Mouse (Mus musculus) 416B (cell line): ENCODE data around the gene Atf6b.

ENCODE experiments used
- DNase-seq: peaks from one replicate; pipeline ENCODE4 v3.0.0; 2011; ENCODE audit warnings: low read depth

The Atf6b gene

GRCm38 (mm10) chr17:34670235-34670634, 23.3 kb downstream of the Atf6b start, which contains the start of gene Tnxb:
TSS of gene Tnxb (plus strand) at chr17:34670535.
- no peak for DNase-seq

DNA sequence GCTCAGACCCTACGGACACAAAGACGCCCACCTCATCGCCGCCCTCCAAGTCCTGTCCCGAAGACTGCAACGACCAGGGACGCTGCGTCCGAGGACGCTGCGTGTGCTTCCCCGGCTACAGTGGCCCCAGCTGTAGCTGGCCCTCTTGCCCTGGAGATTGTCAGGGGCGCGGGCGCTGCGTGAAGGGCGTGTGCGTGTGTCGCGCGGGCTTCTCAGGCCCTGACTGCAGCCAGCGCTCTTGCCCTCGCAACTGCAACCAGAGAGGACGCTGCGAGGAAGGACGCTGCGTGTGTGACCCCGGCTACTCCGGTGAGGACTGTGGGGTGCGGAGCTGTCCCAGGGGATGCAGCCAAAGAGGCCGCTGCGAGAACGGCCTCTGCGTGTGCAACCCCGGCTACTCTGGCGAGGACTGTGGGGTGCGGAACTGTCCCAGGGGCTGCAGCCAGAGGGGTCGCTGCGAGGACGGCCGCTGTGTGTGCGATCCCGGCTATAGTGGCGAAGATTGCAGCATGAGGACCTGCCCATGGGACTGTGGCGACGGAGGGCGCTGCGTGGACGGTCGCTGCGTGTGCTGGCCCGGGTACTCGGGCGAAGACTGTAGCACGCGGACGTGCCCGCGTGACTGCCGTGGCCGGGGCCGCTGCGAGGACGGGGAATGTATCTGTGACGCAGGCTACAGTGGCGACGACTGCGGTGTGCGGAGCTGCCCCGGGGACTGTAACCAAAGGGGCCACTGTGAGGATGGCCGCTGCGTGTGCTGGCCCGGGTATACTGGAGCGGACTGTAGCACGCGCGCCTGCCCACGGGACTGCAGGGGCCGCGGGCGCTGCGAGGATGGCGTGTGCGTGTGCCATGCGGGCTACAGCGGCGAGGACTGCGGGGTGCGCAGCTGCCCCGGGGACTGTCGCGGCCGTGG, 24.5 kb downstream of the Atf6b start:
- DNase-seq = no peak

- no peak for DNase-seq
Measured at GRCm38 (mm10) chr17:34672246-34672792, 25.4 kb downstream of the Atf6b start.

DNA sequence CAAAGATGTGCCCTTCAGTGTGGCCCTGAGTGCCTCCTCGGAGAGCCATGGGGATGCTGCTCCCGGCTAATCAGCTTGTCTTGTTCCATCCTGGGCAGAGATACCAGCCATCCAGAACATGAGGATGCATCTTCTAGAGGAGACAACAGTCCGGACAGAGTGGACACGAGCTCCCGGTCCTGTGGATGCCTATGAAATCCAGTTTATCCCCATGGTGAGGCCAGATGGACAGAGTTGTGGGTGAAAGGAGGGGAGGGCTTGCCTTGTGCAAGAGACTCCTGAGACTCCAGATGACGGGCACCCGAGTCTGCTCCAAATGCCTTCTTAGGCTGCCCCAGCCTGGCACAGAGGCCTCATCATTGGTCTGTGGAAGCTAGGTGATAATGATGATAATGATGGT, 26.2 kb downstream of the Atf6b start:
- no peak for DNase-seq

DNA sequence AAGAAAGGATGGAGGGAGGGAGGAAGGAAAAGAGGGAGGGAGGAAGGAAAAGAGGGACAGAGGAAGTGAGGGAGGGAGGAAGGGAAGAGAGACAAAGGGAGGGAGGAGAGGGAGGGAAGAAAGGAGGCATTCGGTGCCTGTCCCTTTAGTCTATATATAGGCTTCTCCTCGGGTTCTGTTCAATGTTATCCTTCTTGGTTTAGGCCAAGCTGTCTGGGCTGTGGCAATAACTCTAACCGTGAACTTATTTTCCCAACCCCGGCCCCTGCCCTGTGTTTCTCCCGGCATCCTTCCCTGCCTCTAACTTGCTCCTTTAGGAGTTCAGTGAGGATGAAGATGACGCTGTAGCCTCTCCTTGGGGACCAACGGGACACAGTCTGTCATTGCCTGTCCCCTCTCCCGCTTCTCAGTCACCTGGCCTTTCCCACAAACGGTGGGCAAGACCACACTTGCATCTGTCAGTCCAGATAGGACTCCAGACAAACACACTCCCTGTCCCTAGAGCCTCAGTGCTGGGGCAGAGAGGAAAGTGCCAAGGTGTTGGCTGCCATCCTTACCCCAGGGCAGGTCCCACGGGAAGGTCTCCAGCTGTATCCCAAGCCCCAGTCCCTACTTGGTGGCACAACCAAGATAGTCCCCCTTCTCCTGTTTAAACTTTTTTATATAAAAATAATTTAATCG, 27.7 kb downstream of the Atf6b start:
- DNase-seq = no peak

DNA sequence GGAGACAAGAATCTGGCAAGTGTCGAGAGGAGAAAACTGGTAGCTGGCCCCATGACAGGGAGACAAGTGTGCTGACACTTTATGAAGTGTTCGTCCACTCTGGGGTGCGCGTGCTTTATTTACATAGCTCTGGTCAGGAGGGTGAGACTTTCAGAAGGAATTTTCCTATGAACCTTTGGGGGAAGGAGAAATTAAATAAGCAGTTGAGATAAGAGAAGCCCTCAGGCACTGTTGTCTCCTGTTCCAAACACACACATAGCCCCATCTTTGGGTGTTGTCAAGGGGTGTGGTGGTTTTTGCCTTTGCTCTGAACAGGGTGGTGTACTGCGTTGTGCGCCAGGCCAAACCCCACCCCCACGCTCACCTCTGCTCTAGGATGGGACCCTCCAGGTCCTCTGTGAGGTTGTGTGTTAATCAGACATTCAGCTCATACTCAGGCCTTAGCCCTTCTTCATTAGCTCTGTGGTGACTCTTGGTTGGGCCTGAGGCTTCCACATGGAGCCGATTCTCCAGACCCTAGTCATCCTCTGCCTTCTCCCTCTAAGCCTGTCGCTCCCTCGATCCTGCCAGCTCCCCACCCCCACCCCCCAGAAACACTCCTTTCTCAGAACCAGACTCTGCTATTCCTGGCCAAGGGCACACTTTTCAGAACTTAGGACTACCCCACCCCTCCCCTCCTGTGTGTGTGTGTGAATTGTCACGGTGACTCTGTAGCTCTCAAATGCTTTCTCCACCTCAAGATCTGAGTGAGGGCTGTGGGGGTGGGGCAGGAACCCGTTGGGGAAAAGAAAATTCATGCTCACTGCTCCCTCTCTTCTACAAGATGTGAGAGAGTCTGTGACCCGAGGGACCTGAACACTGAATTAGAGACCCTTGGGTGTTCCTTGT, 28.5 kb downstream of the Atf6b start:
- no peak for DNase-seq

DNA sequence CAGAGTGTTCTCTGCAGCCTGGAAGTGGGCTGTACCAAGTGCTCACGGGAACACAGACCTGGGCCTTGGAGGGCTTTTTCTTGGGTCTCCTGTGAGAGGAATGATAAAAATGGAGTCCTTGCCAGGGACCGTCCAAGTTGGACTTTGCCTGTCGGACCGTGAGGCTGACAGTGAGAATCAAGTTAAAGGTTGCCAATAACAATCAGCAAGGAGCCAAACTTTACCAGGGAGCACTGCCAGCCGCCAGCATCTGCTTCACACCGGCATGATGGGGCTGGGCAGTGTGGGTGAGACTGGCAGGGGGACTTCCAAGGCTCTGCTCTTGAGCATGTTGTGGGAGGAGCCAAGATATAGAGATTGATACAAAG, 29.1 kb downstream of the Atf6b start:
- DNase-seq = no peak

DNA sequence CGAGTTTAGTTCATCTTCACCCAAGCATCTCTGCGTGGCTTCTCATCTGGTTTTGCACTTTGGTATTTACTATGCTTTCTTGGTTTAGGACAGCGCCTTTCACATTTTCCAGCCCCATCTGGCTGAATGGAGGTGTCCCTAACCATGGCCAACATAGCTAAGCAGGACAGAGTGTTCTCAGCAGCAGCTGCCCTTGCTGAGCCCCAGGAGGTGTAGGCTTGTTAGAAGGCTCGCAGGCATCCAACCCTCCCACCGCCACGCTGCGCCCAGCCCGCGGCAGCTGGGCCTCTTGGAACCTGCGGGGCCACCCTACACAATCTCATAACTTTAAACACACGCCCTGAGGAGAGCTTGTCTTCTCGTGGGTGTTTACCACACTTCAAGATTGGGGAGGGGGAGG, 29.7 kb downstream of the Atf6b start:
- DNase-seq = no peak

- peak; percentile 20 for DNase-seq
Measured at GRCm38 (mm10) chr17:34680191-34680590, 33.2 kb downstream of the Atf6b start.

- no peak for DNase-seq
Measured at GRCm38 (mm10) chr17:34680621-34681020, 33.7 kb downstream of the Atf6b start.

- peak; percentile 98 for DNase-seq
Measured at GRCm38 (mm10) chr17:34681132-34681571, 34.2 kb downstream of the Atf6b start.

GRCm38 (mm10) chr17:34681881-34682536, 35.1 kb downstream of the Atf6b start:
- DNase-seq = peak; percentile 78

GRCm38 (mm10) chr17:34683179-34683578, 36.2 kb downstream of the Atf6b start:
- no peak for DNase-seq

- DNase-seq = no peak
Measured at GRCm38 (mm10) chr17:34683686-34684220, 36.8 kb downstream of the Atf6b start.

- peak; percentile 77 for DNase-seq
Measured at GRCm38 (mm10) chr17:34684253-34684893, 37.4 kb downstream of the Atf6b start.

GRCm38 (mm10) chr17:34685120-34686110, 38.5 kb downstream of the Atf6b start:
- peak; percentile 90 for DNase-seq

- no peak for DNase-seq
Measured at GRCm38 (mm10) chr17:34688889-34689288, 41.9 kb downstream of the Atf6b start.

DNA sequence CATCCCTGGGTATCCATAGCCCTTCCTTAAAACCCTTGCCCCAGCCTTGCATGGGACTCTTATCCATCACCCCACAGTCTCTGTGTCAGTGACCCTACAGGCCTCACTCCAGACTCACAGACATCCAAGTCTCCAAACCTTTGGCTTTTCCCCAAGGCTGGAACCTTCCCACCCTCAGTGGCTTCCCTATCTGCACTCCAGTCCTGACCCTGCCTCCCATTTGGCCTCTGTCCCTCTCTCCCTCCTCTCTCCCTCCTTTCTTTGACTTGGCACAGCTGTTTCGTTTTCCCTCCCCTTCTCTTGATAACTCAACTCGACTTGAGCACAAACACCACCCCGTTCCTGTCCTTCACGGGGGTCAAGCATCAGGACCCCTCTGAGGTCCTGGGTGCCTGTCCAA, 43.5 kb downstream of the Atf6b start:
- no peak for DNase-seq

- no peak for DNase-seq
Measured at GRCm38 (mm10) chr17:34692906-34693305, 46.0 kb downstream of the Atf6b start.
